Mouse (Mus musculus): Measurements from ENCODE around the gene Ptpn14.

Ptpn14 gene

GRCm38 (mm10) chr1:189726121-189726520, 1.9 kb upstream of the Ptpn14 start:
- no peak for DNase-seq

GRCm38 (mm10) chr1:189727346-189727883, 653 bp upstream of the Ptpn14 start:
- DNase-seq = peak; percentile 92

- DNase-seq = no peak
Measured at GRCm38 (mm10) chr1:189728784-189729115, 682 bp downstream of the Ptpn14 start.

GRCm38 (mm10) chr1:189729141-189729815, 1.2 kb downstream of the Ptpn14 start:
- no peak for DNase-seq

- no peak for DNase-seq
Measured at GRCm38 (mm10) chr1:189731697-189732096, 3.6 kb downstream of the Ptpn14 start.

GRCm38 (mm10) chr1:189732156-189732555, 4.1 kb downstream of the Ptpn14 start:
- no peak for DNase-seq

GRCm38 (mm10) chr1:189740075-189740474, 12.0 kb downstream of the Ptpn14 start:
- DNase-seq = no peak

- no peak for DNase-seq
Measured at GRCm38 (mm10) chr1:189742041-189742440, 14.0 kb downstream of the Ptpn14 start.

- no peak for DNase-seq
Measured at GRCm38 (mm10) chr1:189743136-189743535, 15.1 kb downstream of the Ptpn14 start.

- DNase-seq = no peak
Measured at GRCm38 (mm10) chr1:189744914-189745710, 17.0 kb downstream of the Ptpn14 start.

- no peak for DNase-seq
Measured at GRCm38 (mm10) chr1:189746520-189746919, 18.5 kb downstream of the Ptpn14 start.

- no peak for DNase-seq
Measured at GRCm38 (mm10) chr1:189749789-189750188, 21.7 kb downstream of the Ptpn14 start.

GRCm38 (mm10) chr1:189750233-189750632, 22.2 kb downstream of the Ptpn14 start:
- no peak for DNase-seq

- no peak for DNase-seq
Measured at GRCm38 (mm10) chr1:189752245-189752644, 24.2 kb downstream of the Ptpn14 start.

- no peak for DNase-seq
Measured at GRCm38 (mm10) chr1:189755072-189755471, 27.0 kb downstream of the Ptpn14 start.

GRCm38 (mm10) chr1:189756306-189757053, 28.4 kb downstream of the Ptpn14 start:
- DNase-seq = peak; percentile 30

- no peak for DNase-seq
Measured at GRCm38 (mm10) chr1:189757054-189757408, 29.0 kb downstream of the Ptpn14 start.

- no peak for DNase-seq
Measured at GRCm38 (mm10) chr1:189761581-189762021, 33.5 kb downstream of the Ptpn14 start.

GRCm38 (mm10) chr1:189764258-189764657, 36.2 kb downstream of the Ptpn14 start:
- peak; percentile 44 for DNase-seq

- DNase-seq = no peak
Measured at GRCm38 (mm10) chr1:189767164-189767563, 39.1 kb downstream of the Ptpn14 start.

- peak; percentile 29 for DNase-seq
Measured at GRCm38 (mm10) chr1:189767910-189768309, 39.8 kb downstream of the Ptpn14 start.

- no peak for DNase-seq
Measured at GRCm38 (mm10) chr1:189770516-189770915, 42.4 kb downstream of the Ptpn14 start.

GRCm38 (mm10) chr1:189772707-189773106, 44.6 kb downstream of the Ptpn14 start:
- DNase-seq = no peak

Measured in lung, postnatal 10 days (tissue).